Mouse (Mus musculus) limb, embryonic 11.5 days (tissue): ENCODE measurements around the gene 1700017B05Rik. TPM values are rescaled to one million over a fixed set of nuclear protein-coding genes. Genes with fewer than 3 reads are reported as not detected.
A peak's percentile ranks its signal among the peaks of the same experiment; 100 is the strongest.
"Not testable (repeated sequence)": the region's sequence is repeated elsewhere in the genome, so short reads cannot be mapped to it uniquely, and the experiment has no call there.

Experiments used
- ATAC-seq: fragments of 200-750 bp; cut with Nextera tagmentation; 2 replicates; pipeline ENCODE4 v1.8.0; 2017; ENCODE audit warnings: low read depth; ENCODE audit not compliant: insufficient number of reproducible peaks, low FRiP score, low TSS enrichment
- DNase-seq: peaks from one replicate; pipeline ENCODE4 v3.0.0-alpha.2; 2015; ENCODE audit warnings: low spot score
- H3K27ac ChIP-seq: fragments of 300-500 bp; sonication (generic); replicated peaks from 2 replicates; pipeline ENCODE4 v1.5.1; 2014; ENCODE audit warnings: low read depth, mild to moderate bottlenecking, low read length
- H3K27me3 ChIP-seq: fragments of 300-500 bp; sonication (generic); 2 replicates; pipeline ENCODE4 v1.6.1; 2014; ENCODE audit warnings: mild to moderate bottlenecking, low read length, mixed read lengths; ENCODE audit not compliant: control insufficient read depth, insufficient read depth
- H3K36me3 ChIP-seq: fragments of 300-500 bp; sonication (generic); 2 replicates; pipeline ENCODE4 v1.6.1; 2014; ENCODE audit warnings: mild to moderate bottlenecking, low read length, moderate library complexity, mixed read lengths; ENCODE audit not compliant: control insufficient read depth, insufficient read depth
- H3K4me1 ChIP-seq: fragments of 300-500 bp; sonication (generic); 2 replicates; pipeline ENCODE4 v1.6.1; 2014; ENCODE audit warnings: low read length, mixed read lengths; ENCODE audit not compliant: control insufficient read depth, insufficient read depth
- H3K4me2 ChIP-seq: fragments of 300-500 bp; sonication (generic); 2 replicates; pipeline ENCODE4 v1.6.1; 2014; ENCODE audit warnings: low read depth, mild to moderate bottlenecking, moderate library complexity; ENCODE audit not compliant: severe bottlenecking
- H3K4me3 ChIP-seq: fragments of 300-500 bp; sonication (generic); 2 replicates; pipeline ENCODE4 v1.5.1; 2014; ENCODE audit warnings: low read depth, low read length
- H3K9ac ChIP-seq: fragments of 300-500 bp; sonication (generic); 2 replicates; pipeline ENCODE4 v1.6.1; 2014; ENCODE audit warnings: mild to moderate bottlenecking, low read length
- H3K9me3 ChIP-seq: fragments of 300-500 bp; sonication (generic); 2 replicates; pipeline ENCODE4 v1.6.1; 2016; ENCODE audit warnings: low read length; ENCODE audit not compliant: control insufficient read depth
- WGBS: fragments of 180-500 bp; shearing (Covaris S2); extraction: QIAGEN DNeasy Blood & Tissue Kit; methylation state at CpG from one replicate; pipeline ENCODE4 v1.1.7; 2014; 5-methylcytosine and 5-hydroxymethylcytosine counted together
- polyA plus RNA-seq: library from polyadenylated mRNA; unstranded; fragments of >200 nt; fragmentation: Nextera tagmentation; extraction: Ambion mirVana; gene quantifications from 2 replicates; pipeline ENCODE4 v1.2.1, GENCODE M21; 2014

Gene 1700017B05Rik
- 13.9 and 15.6 TPM in 2 replicates for polyA plus RNA-seq

DNA sequence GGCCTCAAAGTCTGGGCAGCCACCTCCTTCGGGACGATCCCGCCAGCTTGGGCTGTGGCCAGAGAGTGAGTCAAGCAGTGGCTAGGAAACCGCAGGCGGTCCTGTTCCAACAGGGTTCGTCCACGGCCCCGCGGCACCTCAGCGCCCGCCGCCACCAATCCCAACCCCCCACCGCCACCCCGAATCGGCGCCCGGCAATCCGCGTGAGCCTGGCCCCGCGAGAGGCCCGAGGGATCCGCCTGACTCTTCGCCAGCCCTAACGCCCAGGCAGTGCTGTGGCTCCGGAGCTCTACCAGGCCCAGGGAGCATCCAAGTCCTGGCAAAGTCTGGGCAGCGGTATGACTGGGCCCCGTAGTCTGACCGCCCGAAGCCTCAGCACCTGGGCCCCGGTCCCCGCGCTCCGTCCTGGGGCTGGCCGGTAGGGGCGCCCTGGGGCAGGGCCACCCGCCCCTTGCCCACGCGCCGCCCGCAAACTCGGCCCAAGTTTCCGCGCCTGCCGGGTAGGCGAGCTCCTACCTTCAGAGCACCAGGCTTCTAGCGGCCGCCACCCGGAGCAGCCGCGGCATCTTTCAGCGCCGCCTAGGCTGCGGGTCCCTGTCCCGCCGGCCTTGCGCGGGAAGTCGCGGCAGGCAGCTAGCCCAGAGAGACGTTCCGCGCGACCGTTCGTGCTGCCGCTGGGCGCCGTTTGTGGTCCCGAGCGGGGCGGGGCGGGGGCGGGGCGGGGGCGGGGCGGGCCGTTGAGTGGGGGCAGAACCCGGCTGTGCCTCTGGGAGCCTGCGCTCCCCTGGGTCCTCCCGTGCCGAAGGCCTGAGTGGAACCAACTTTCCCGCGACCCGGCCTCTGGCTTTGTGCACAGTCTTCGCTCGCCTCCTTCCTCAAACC is at the start of gene 1700017B05Rik:
1700017B05Rik (minus strand) TSS at position 700 of the 882 bp plus-strand sequence.
- peak within 1 kb of the TSS; percentile 85 for H3K4me3 ChIP-seq
- no peaks in the 10 kb centered on the region for H3K9me3 ChIP-seq
- ATAC-seq, result peak; percentile 61; the same call in 1 of the 2 replicates
- H3K27me3 ChIP-seq, result no peaks in the 10 kb centered on the region
- 0 out of 2 replicates have a peak within 1 kb of the TSS, but pooled peaks have one; percentile 18 for H3K27ac ChIP-seq
- DNase-seq, result peak; percentile 85
- under 1% methylated on average over 69 of the region's 87 CpGs for WGBS
- peaks cover 3% of the 10 kb centered on the region for H3K36me3 ChIP-seq
- peak within 1 kb of the TSS; percentile 84 for H3K9ac ChIP-seq
- H3K4me2 ChIP-seq, result peak within 1 kb of the TSS; percentile 97
- peaks cover 18% of the 10 kb centered on the region for H3K4me1 ChIP-seq

DNA sequence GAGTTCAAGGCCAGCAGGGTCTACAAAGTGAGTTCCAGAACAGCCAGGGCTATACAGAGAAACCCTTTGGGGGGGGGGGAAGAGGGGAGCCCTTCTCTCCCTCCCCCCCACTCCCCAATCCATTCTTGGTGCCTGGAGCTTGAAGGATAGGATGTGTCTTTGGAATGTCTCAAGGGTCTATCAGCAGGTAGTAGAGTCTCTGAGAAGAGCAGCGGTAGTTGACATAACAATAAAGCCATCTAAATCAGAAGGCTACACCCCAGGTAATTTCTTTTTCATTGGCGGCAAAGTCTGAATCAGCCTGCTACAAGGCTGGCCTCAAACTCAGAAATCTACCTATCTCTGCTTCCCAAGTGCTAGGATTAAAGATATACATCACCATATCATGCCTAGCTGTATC is 48.5 kb upstream of the 1700017B05Rik start:
- 88% methylated on average over 2 of the region's 2 CpGs for WGBS
- DNase-seq (no peak), ATAC-seq (no peak)
- no peak overlapping the region for H3K9ac ChIP-seq
- no peak overlapping the region for H3K27ac ChIP-seq
- no peaks in the 10 kb centered on the region for H3K4me1 ChIP-seq
- H3K27me3 ChIP-seq, result no peaks in the 10 kb centered on the region
- no peaks in the 10 kb centered on the region for H3K36me3 ChIP-seq
- H3K4me2 ChIP-seq, result no peak overlapping the region
- H3K9me3 ChIP-seq, result no peaks in the 10 kb centered on the region
- H3K4me3 ChIP-seq, result no peak overlapping the region

DNA sequence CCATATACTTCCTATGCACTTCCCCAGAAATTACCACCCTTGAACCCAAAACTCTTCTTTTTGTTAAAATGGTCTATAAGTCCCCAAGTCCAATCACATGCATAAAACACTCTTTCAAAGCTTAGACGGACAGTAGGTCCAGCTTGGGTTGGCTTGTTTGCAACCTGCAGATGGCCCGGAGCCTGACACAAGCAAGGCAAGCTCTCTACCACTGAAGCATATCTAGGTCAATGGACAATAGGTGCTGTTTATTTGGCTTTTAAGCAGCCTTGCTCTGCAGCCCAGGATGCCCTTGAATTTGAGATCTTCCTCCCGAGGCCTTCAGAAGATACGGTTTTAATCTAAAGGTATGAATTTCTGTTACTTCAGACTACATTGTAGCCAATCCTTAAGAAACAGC is 46.9 kb upstream of the 1700017B05Rik start:
- H3K27me3 ChIP-seq, result no peaks in the 10 kb centered on the region
- WGBS, result 91% methylated on average over 4 of the region's 4 CpGs
- H3K4me2 ChIP-seq, result no peak overlapping the region
- no peaks in the 10 kb centered on the region for H3K36me3 ChIP-seq
- H3K4me3 ChIP-seq, result no peak overlapping the region
- ATAC-seq (no peak), DNase-seq (no peak)
- H3K27ac ChIP-seq, result no peak overlapping the region
- H3K9ac ChIP-seq, result no peak overlapping the region
- H3K4me1 ChIP-seq, result no peaks in the 10 kb centered on the region
- H3K9me3 ChIP-seq, result no peaks in the 10 kb centered on the region

GRCm38 (mm10) chr9:57307456-57307855 is 45.0 kb upstream of the 1700017B05Rik start:
- ATAC-seq, result no peak
- WGBS, result 81% methylated on average over 4 of the region's 4 CpGs
- Histone ChIP-seq H3K4me2 (no peak overlapping the region), H3K4me3 (no peak overlapping the region), H3K27me3 (no peaks in the 10 kb centered on the region), H3K27ac (no peak overlapping the region), H3K9ac (no peak overlapping the region), H3K4me1 (no peaks in the 10 kb centered on the region), H3K36me3 (no peaks in the 10 kb centered on the region), H3K9me3 (no peaks in the 10 kb centered on the region)
- DNase-seq, result no peak

GRCm38 (mm10) chr9:57304716-57305115 is 42.3 kb upstream of the 1700017B05Rik start:
- not testable (repeated sequence) for H3K9ac ChIP-seq, ATAC-seq, H3K4me3 ChIP-seq, H3K27me3 ChIP-seq, H3K27ac ChIP-seq, H3K4me1 ChIP-seq, H3K4me2 ChIP-seq, DNase-seq, H3K36me3 ChIP-seq, H3K9me3 ChIP-seq
- 97% methylated on average over 4 of the region's 4 CpGs for WGBS

DNA sequence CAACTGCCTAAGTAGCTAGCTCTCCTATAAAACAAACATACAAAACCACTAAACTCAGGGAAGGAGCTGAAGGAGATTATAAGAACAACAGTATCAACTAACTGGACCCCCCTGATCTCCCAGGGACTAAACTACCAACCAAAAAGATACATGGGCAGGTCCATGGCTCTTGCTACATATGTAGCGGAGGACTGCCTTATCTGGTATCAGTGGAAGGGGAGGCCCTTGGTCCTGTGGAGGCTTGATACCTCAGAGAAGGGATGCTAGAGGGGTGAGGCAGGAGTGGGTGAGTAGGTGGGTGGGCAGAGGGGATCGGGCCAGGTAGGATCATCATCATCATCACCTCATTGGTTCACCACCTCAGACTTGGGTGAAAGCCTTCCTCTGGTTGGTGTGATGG is 41.8 kb upstream of the 1700017B05Rik start:
- no peak overlapping the region for H3K4me2 ChIP-seq
- H3K27ac ChIP-seq, result no peak overlapping the region
- no peaks in the 10 kb centered on the region for H3K4me1 ChIP-seq
- H3K9me3 ChIP-seq, result no peaks in the 10 kb centered on the region
- no peaks in the 10 kb centered on the region for H3K27me3 ChIP-seq
- DNase-seq, result no peak
- no peak for ATAC-seq
- H3K4me3 ChIP-seq, result no peak overlapping the region
- no peaks in the 10 kb centered on the region for H3K36me3 ChIP-seq
- WGBS, result 91% methylated on average over 2 of the region's 2 CpGs
- no peak overlapping the region for H3K9ac ChIP-seq

DNA sequence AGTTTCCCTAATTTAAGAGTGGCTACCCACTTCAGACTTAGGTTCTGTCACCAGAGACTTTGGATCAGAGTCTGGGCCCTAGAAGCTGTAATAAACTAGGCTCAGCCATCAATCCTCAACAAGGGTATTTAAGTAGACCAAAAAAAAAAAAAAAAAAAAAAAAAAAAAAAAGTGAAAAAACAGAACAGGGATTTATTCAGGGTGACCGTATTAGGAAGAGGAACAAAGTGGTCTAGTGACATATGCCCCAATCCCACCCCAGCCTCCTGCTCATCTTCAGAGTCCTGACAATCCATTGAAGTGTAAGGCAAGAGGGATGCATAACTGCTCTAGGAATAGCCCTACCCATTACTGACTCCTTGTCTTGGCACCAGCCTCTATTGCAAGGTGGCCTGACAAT is 40.9 kb upstream of the 1700017B05Rik start:
- H3K9ac ChIP-seq, result no peak overlapping the region
- WGBS, result 88% methylated on average over 1 of the region's 1 CpGs
- H3K4me2 ChIP-seq, result no peak overlapping the region
- no peaks in the 10 kb centered on the region for H3K9me3 ChIP-seq
- DNase-seq, result no peak
- no peak for ATAC-seq
- H3K4me1 ChIP-seq, result no peaks in the 10 kb centered on the region
- H3K4me3 ChIP-seq, result no peak overlapping the region
- H3K27ac ChIP-seq, result no peak overlapping the region
- no peaks in the 10 kb centered on the region for H3K27me3 ChIP-seq
- H3K36me3 ChIP-seq, result no peaks in the 10 kb centered on the region

- Histone ChIP-seq H3K9ac (no peak overlapping the region), H3K36me3 (no peaks in the 10 kb centered on the region), H3K4me1 (no peaks in the 10 kb centered on the region), H3K27me3 (no peaks in the 10 kb centered on the region), H3K27ac (no peak overlapping the region), H3K9me3 (no peaks in the 10 kb centered on the region), H3K4me2 (no peak overlapping the region), H3K4me3 (no peak overlapping the region)
- ATAC-seq (no peak), DNase-seq (no peak)
- 92% methylated on average over 2 of the region's 2 CpGs for WGBS
Measured at GRCm38 (mm10) chr9:57300825-57301224, 38.4 kb upstream of the 1700017B05Rik start.
